Mouse (Mus musculus): ENCODE measurements around the gene Supt7l. TPM values are rescaled to one million over a fixed set of nuclear protein-coding genes. Genes with fewer than 3 reads are reported as not detected.

Supt7l gene
- polyA plus RNA-seq, 1 experiment from 2014 or later: 29.4 TPM

DNA sequence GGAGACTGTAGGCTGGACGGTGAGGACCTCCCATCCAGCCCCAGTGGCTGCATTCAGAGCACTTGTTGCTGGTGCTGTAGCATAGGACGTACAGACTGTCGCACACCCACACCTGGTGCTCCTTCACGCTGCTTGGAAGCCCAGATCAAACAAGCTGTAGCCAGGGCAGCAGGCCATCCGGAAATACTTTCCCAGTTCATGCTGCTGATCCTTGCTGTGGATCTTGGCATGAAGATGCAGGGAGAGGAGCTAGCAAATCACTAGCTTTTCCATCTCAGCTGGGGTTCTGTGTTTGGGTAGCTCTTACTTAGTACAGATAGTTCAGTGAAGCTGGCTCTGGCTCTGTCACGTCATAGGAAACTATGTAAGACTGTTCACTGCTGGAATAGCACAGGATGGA, 57.9 kb downstream of the Supt7l start:
- Histone ChIP-seq H3K4me2 (ENCODE audit: low read length) (no peak overlapping the region), H3K9ac (replicated peaks; ENCODE audit: low read depth, low read length) (no peak overlapping the region), H3K27me3 (replicated peaks; ENCODE audit: control insufficient read depth, insufficient read depth, low read length) (no peaks in the 10 kb centered on the region), H3K4me1 (replicated peaks; ENCODE audit: control insufficient read depth, insufficient read depth, low read length) (no peaks in the 10 kb centered on the region), H3K36me3 (ENCODE audit: control insufficient read depth, insufficient read depth) (peaks cover 60% of the 10 kb centered on the region), H3K4me3 (replicated peaks; ENCODE audit: low read length) (no peak overlapping the region), H3K27ac (ENCODE audit: low read length) (no peak overlapping the region), H3K9me3 (ENCODE audit: control insufficient read depth, low read length) (no peaks in the 10 kb centered on the region)
- WGBS: 93% methylated on average over 6 of the region's 6 CpGs
- no peak for ATAC-seq

DNA sequence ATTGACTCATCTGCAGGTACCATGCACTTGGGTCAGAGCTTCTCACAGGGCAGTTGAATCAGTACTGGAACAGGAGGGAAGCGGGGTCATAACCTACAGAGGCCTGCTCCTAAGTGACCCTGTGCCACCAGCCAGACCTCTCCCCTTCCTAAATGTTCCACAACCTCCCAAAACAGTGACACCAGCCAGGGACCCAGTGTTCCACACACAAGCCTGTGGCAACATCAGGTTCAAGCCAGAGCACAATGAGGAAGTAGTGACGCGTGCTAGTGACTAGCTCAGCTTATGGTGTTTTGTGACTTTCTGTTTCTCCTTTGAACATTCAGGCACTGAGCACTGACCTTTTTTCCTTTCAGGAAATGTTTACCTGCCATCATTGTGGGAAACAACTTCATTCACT, 59.8 kb downstream of the Supt7l start:
- H3K36me3 ChIP-seq (ENCODE audit: control insufficient read depth, insufficient read depth): peaks cover 43% of the 10 kb centered on the region
- no peak for ATAC-seq
- 97% methylated on average over 3 of the region's 3 CpGs for WGBS

More for the DNA sequence above, 59.8 kb downstream of the Supt7l start:
- Histone ChIP-seq H3K4me3 (replicated peaks; ENCODE audit: low read length) (no peak overlapping the region), H3K27me3 (replicated peaks; ENCODE audit: control insufficient read depth, insufficient read depth, low read length) (no peaks in the 10 kb centered on the region), H3K4me1 (replicated peaks; ENCODE audit: control insufficient read depth, insufficient read depth, low read length) (no peaks in the 10 kb centered on the region), H3K9me3 (ENCODE audit: control insufficient read depth, low read length) (no peaks in the 10 kb centered on the region), H3K4me2 (ENCODE audit: low read length) (no peak overlapping the region), H3K27ac (ENCODE audit: low read length) (no peak overlapping the region), H3K9ac (replicated peaks; ENCODE audit: low read depth, low read length) (no peak overlapping the region)

Other genes with a start within 250 kb of the Supt7l start
- gene Ift172, start 236.7 kb downstream of the Supt7l start, polyA plus RNA-seq (2015; fragmentation: Nextera tagmentation; extraction: Ambion mirVana): 34.2 and 39.4 TPM in 2 replicates
- 81.8 and 90.6 TPM in 2 replicates for gene Fndc4, start 231.7 kb downstream of the Supt7l start, polyA plus RNA-seq (2015; fragmentation: Nextera tagmentation; extraction: Ambion mirVana)
- 0.27 TPM in 1 of 2 replicates, not detected in the other for gene Gckr, start 230.4 kb downstream of the Supt7l start, polyA plus RNA-seq (2015; fragmentation: Nextera tagmentation; extraction: Ambion mirVana)
- gene Zfp512, start 75.4 kb downstream of the Supt7l start, polyA plus RNA-seq (2015; fragmentation: Nextera tagmentation; extraction: Ambion mirVana): 127 and 138 TPM in 2 replicates
- gene 4930548H24Rik, start 42.1 kb downstream of the Supt7l start, polyA plus RNA-seq (2015; fragmentation: Nextera tagmentation; extraction: Ambion mirVana): not detected in 2 replicates
- 86.6 and 86.8 TPM in 2 replicates for gene Gpn1, start 33.1 kb downstream of the Supt7l start, polyA plus RNA-seq (2015; fragmentation: Nextera tagmentation; extraction: Ambion mirVana)
- gene Slc4a1ap, start 812 bp downstream of the Supt7l start, polyA plus RNA-seq (2015; fragmentation: Nextera tagmentation; extraction: Ambion mirVana): 29.7 and 32.7 TPM in 2 replicates
- 196 and 213 TPM in 2 replicates for gene Mrpl33, start 69.1 kb upstream of the Supt7l start, polyA plus RNA-seq (2015; fragmentation: Nextera tagmentation; extraction: Ambion mirVana)
- gene Rbks, start 169.8 kb upstream of the Supt7l start, polyA plus RNA-seq (2015; fragmentation: Nextera tagmentation; extraction: Ambion mirVana): 2.3 and 2.7 TPM in 2 replicates
- gene Babam2, start 169.9 kb upstream of the Supt7l start, polyA plus RNA-seq (2015; fragmentation: Nextera tagmentation; extraction: Ambion mirVana): 53.1 and 53.5 TPM in 2 replicates

All from forebrain, embryonic 16.5 days (tissue).